Mouse (Mus musculus): ENCODE measurements around the gene Psmb1. TPM values are rescaled to one million over a fixed set of nuclear protein-coding genes. Genes with fewer than 3 reads are reported as not detected.
"Not testable (repeated sequence)": the region's sequence is repeated elsewhere in the genome, so short reads cannot be mapped to it uniquely, and the experiment has no call there.

The Psmb1 gene
- 42.5 and 85.5 TPM in 2 replicates for polyA plus RNA-seq (2012; rRNA removed)
- polyA plus RNA-seq (2014; fragmentation: Nextera tagmentation; extraction: Ambion mirVana), result 167 and 173 TPM in 2 replicates

- H3K9me3 ChIP-seq (ENCODE audit: control insufficient read depth, low read length), result no peaks in the 10 kb centered on the region
- H3K9ac ChIP-seq (replicated peaks), result peak within 1 kb of the TSS; percentile 95
- ATAC-seq (ENCODE audit: insufficient read depth), result peak; percentile 85
- peaks cover 20% of the 10 kb centered on the region for H3K36me3 ChIP-seq (replicated peaks; ENCODE audit: control insufficient read depth, insufficient read depth, low read depth)
- TF ChIP-seq EP300 (IDR thresholded peaks at IDR 0.05; ENCODE audit: low read depth) (0 out of 2 replicates have a peak, but pooled peaks have one; percentile 21), CTCF (IDR thresholded peaks at IDR 0.05; ENCODE audit: low read depth) (no peak)
- H3K4me3 ChIP-seq (ENCODE audit: insufficient read depth in 1 of 2, low read depth in 2 of 2, low read length in 2 of 2), result peak within 1 kb of the TSS; percentile 84 to 96
- peaks cover 20 to 26% of the 10 kb centered on the region in 2 experiments for H3K4me1 ChIP-seq (replicated peaks; ENCODE audit: control insufficient read depth in 2 of 2, insufficient read depth in 2 of 2, low read length in 1 of 2)
- under 1% methylated on average over 63 of the region's 63 CpGs for WGBS (ENCODE audit: insufficient replicate concordance)
- peak within 1 kb of the TSS; percentile 90 for H3K27ac ChIP-seq
- DNase-seq (ENCODE audit: low read depth in 3 of 3, low spot score in 3 of 3), result peak; percentile 96
- peak within 1 kb of the TSS; percentile 96 for H3K4me2 ChIP-seq (ENCODE audit: low read depth)
- H3K27me3 ChIP-seq (ENCODE audit: control insufficient read depth, insufficient read depth, low read length), result no peaks in the 10 kb centered on the region
Measured at GRCm38 (mm10) chr17:15499656-15500394, at the start of gene Psmb1, which contains the start of gene Tbp. TSS of gene Psmb1 (minus strand) at chr17:15499751. TSS of gene Tbp (plus strand) at chr17:15499888.

- H3K9ac ChIP-seq (replicated peaks), result no peak overlapping the region
- no peak overlapping the region for H3K4me3 ChIP-seq (ENCODE audit: insufficient read depth in 1 of 2, low read depth in 2 of 2, low read length in 2 of 2)
- H3K27me3 ChIP-seq (ENCODE audit: control insufficient read depth, insufficient read depth, low read length), result no peaks in the 10 kb centered on the region
- TF ChIP-seq EP300 (IDR thresholded peaks at IDR 0.05; ENCODE audit: low read depth) (no peak), CTCF (IDR thresholded peaks at IDR 0.05; ENCODE audit: low read depth) (no peak)
- no peaks in the 10 kb centered on the region for H3K9me3 ChIP-seq (ENCODE audit: control insufficient read depth, low read length)
- H3K4me2 ChIP-seq (ENCODE audit: low read depth), result no peak overlapping the region
- DNase-seq (ENCODE audit: low read depth in 3 of 3, low spot score in 3 of 3) (no peak), ATAC-seq (ENCODE audit: insufficient read depth) (no peak)
- WGBS (ENCODE audit: insufficient replicate concordance), result 51% methylated on average over 4 of the region's 4 CpGs
- no peaks in the 10 kb centered on the region for H3K36me3 ChIP-seq (replicated peaks; ENCODE audit: control insufficient read depth, insufficient read depth, low read depth)
- no peaks in the 10 kb centered on the region for H3K4me1 ChIP-seq (replicated peaks; ENCODE audit: control insufficient read depth in 2 of 2, insufficient read depth in 2 of 2, low read length in 1 of 2)
- H3K27ac ChIP-seq, result no peak overlapping the region
Measured at GRCm38 (mm10) chr17:15546440-15546839, 46.9 kb upstream of the Psmb1 start.

GRCm38 (mm10) chr17:15543868-15544267, 44.3 kb upstream of the Psmb1 start:
- 44% methylated on average over 4 of the region's 4 CpGs for WGBS (ENCODE audit: insufficient replicate concordance)
- H3K27ac ChIP-seq; H3K27me3 ChIP-seq (ENCODE audit: control insufficient read depth, insufficient read depth, low read length); H3K4me1 ChIP-seq (replicated peaks; ENCODE audit: control insufficient read depth in 2 of 2, insufficient read depth in 2 of 2, low read length in 1 of 2); H3K36me3 ChIP-seq (replicated peaks; ENCODE audit: control insufficient read depth, insufficient read depth, low read depth); H3K9ac ChIP-seq (replicated peaks); DNase-seq (ENCODE audit: low read depth in 3 of 3, low spot score in 3 of 3); H3K4me3 ChIP-seq (ENCODE audit: insufficient read depth in 1 of 2, low read depth in 2 of 2, low read length in 2 of 2); ATAC-seq (ENCODE audit: insufficient read depth); H3K9me3 ChIP-seq (ENCODE audit: control insufficient read depth, low read length); H3K4me2 ChIP-seq (ENCODE audit: low read depth): not testable (repeated sequence)

- Histone ChIP-seq H3K4me1 (replicated peaks; ENCODE audit: control insufficient read depth in 2 of 2, insufficient read depth in 2 of 2, low read length in 1 of 2) (no peaks in the 10 kb centered on the region), H3K27me3 (ENCODE audit: control insufficient read depth, insufficient read depth, low read length) (peaks cover 16% of the 10 kb centered on the region), H3K9ac (replicated peaks) (no peak overlapping the region), H3K4me3 (ENCODE audit: insufficient read depth in 1 of 2, low read depth in 2 of 2, low read length in 2 of 2) (no peak overlapping the region), H3K4me2 (ENCODE audit: low read depth) (no peak overlapping the region), H3K27ac (no peak overlapping the region), H3K36me3 (replicated peaks; ENCODE audit: control insufficient read depth, insufficient read depth, low read depth) (no peaks in the 10 kb centered on the region), H3K9me3 (ENCODE audit: control insufficient read depth, low read length) (no peaks in the 10 kb centered on the region)
- TF ChIP-seq EP300 (IDR thresholded peaks at IDR 0.05; ENCODE audit: low read depth) (no peak), CTCF (IDR thresholded peaks at IDR 0.05; ENCODE audit: low read depth) (no peak)
- DNase-seq (ENCODE audit: low read depth in 3 of 3, low spot score in 3 of 3) (no peak), ATAC-seq (ENCODE audit: insufficient read depth) (no peak)
- WGBS (ENCODE audit: insufficient replicate concordance), result 57% methylated on average over 4 of the region's 4 CpGs
Measured at GRCm38 (mm10) chr17:15540309-15540708, 40.8 kb upstream of the Psmb1 start.

- no peak for ATAC-seq (ENCODE audit: insufficient read depth)
- no peak overlapping the region for H3K9ac ChIP-seq (replicated peaks)
- WGBS (ENCODE audit: insufficient replicate concordance), result 2% methylated on average over 33 of the region's 33 CpGs
Measured at GRCm38 (mm10) chr17:15536457-15536904, 36.9 kb upstream of the Psmb1 start.

More at GRCm38 (mm10) chr17:15536457-15536904, 36.9 kb upstream of the Psmb1 start:
- no peaks in the 10 kb centered on the region for H3K4me1 ChIP-seq (replicated peaks; ENCODE audit: control insufficient read depth in 2 of 2, insufficient read depth in 2 of 2, low read length in 1 of 2)
- H3K9me3 ChIP-seq (ENCODE audit: control insufficient read depth, low read length), result no peaks in the 10 kb centered on the region
- TF ChIP-seq EP300 (IDR thresholded peaks at IDR 0.05; ENCODE audit: low read depth), result no peak
- TF ChIP-seq CTCF (IDR thresholded peaks at IDR 0.05; ENCODE audit: low read depth), result no peak
- DNase-seq (ENCODE audit: low read depth in 3 of 3, low spot score in 3 of 3), result no peak
- H3K4me3 ChIP-seq (ENCODE audit: insufficient read depth in 1 of 2, low read depth in 2 of 2, low read length in 2 of 2), result peak overlapping the region; percentile 9 to 30; a peak in 2 of 4 replicates
- peak overlapping the region; percentile 52 for H3K4me2 ChIP-seq (ENCODE audit: low read depth)
- H3K36me3 ChIP-seq (replicated peaks; ENCODE audit: control insufficient read depth, insufficient read depth, low read depth), result no peaks in the 10 kb centered on the region
- H3K27ac ChIP-seq, result no peak overlapping the region
- peaks cover 18% of the 10 kb centered on the region for H3K27me3 ChIP-seq (ENCODE audit: control insufficient read depth, insufficient read depth, low read length)

Data from liver, embryonic 14.5 days (tissue).